Mouse (Mus musculus) embryonic fibroblast, embryonic 13.5 days (primary cell): Measurements from ENCODE around the gene Bend5.

ENCODE experiments used
- CTCF ChIP-seq: IDR thresholded peaks from 2 replicates; pipeline ENCODE4 v1.5.1; 2011; ENCODE audit warnings: mild to moderate bottlenecking, control low read depth, low read length, moderate library complexity, borderline replicate concordance; ENCODE audit not compliant: insufficient read depth
- POLR2A ChIP-seq: IDR thresholded peaks from 2 replicates; pipeline ENCODE4 v1.6.1; 2011; ENCODE audit warnings: low read depth, mild to moderate bottlenecking, control low read depth, low read length, moderate library complexity

DNA sequence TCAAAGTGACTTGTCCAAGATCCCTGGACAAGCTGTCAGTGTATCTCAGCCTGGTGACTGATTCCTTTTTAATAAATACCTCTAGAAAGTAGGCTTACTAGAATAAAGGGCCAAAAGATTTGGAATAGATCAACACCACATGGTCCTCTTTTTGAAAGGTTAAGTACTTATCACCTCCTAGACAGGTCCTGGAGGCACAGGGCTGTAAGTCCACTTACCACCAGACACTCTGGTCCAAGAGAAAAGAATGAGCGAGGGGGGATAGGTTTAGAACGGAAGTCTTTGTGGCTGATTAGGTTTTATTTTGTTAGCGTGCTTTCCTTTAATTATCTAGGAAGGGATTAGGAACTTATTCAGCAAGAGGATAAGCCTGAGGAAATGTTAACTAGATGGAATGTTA lies 1.7 kb downstream of the Bend5 start:
- no peak for TF ChIP-seq CTCF
- no peak for TF ChIP-seq POLR2A
